Mouse (Mus musculus) lung, embryonic 15.5 days (tissue): ENCODE measurements around the gene Galm. TPM values are rescaled to one million over a fixed set of nuclear protein-coding genes. Genes with fewer than 3 reads are reported as not detected.
A peak's percentile ranks its signal among the peaks of the same experiment; 100 is the strongest.
"Not testable (repeated sequence)": the region's sequence is repeated elsewhere in the genome, so short reads cannot be mapped to it uniquely, and the experiment has no call there.

Experiments used
- ATAC-seq: fragments of 200-750 bp; cut with Nextera tagmentation; 2 replicates; pipeline ENCODE4 v1.8.0; 2017; ENCODE audit warnings: moderate number of reproducible peaks, borderline replicate concordance; ENCODE audit not compliant: low FRiP score, low TSS enrichment; ENCODE audit errors: extremely low read depth
- H3K27ac ChIP-seq: fragments of 300-500 bp; sonication (generic); 2 replicates; pipeline ENCODE4 v1.5.1; 2015; ENCODE audit warnings: moderate library complexity, mild to moderate bottlenecking, inconsistent platforms
- H3K27me3 ChIP-seq: fragments of 300-500 bp; sonication (generic); 2 replicates; pipeline ENCODE4 v1.6.1; 2015; ENCODE audit warnings: inconsistent platforms
- H3K36me3 ChIP-seq: fragments of 300-500 bp; sonication (generic); 2 replicates; pipeline ENCODE4 v1.6.1; 2015; ENCODE audit warnings: inconsistent platforms
- H3K4me1 ChIP-seq: fragments of 300-500 bp; sonication (generic); 2 replicates; pipeline ENCODE4 v1.6.1; 2015; ENCODE audit warnings: inconsistent platforms
- H3K4me2 ChIP-seq: fragments of 300-500 bp; sonication (generic); 2 replicates; pipeline ENCODE4 v1.6.1; 2015; ENCODE audit warnings: inconsistent platforms, mild to moderate bottlenecking, moderate library complexity
- H3K4me3 ChIP-seq: fragments of 300-500 bp; sonication (generic); 2 replicates; pipeline ENCODE4 v1.5.1; 2015; ENCODE audit warnings: mild to moderate bottlenecking, inconsistent platforms
- H3K9ac ChIP-seq: fragments of 300-500 bp; sonication (generic); 2 replicates; pipeline ENCODE4 v1.6.1; 2015; ENCODE audit warnings: inconsistent platforms
- H3K9me3 ChIP-seq: fragments of 300-500 bp; sonication (generic); 2 replicates; pipeline ENCODE4 v1.6.1; 2016; ENCODE audit warnings: inconsistent platforms
- WGBS: fragments of 180-500 bp; shearing (Covaris S2); methylation state at CpG from one replicate; pipeline ENCODE4 v1.1.7; 2015; 5-methylcytosine and 5-hydroxymethylcytosine counted together
- polyA plus RNA-seq: library from polyadenylated mRNA; unstranded; fragments of >200 nt; fragmentation: Nextera tagmentation; extraction: Ambion mirVana; gene quantifications from 2 replicates; pipeline ENCODE4 v1.2.1, GENCODE M21; 2015

Gene Galm
- polyA plus RNA-seq, 1 experiment from 2014 or later, result 19.4 TPM

DNA sequence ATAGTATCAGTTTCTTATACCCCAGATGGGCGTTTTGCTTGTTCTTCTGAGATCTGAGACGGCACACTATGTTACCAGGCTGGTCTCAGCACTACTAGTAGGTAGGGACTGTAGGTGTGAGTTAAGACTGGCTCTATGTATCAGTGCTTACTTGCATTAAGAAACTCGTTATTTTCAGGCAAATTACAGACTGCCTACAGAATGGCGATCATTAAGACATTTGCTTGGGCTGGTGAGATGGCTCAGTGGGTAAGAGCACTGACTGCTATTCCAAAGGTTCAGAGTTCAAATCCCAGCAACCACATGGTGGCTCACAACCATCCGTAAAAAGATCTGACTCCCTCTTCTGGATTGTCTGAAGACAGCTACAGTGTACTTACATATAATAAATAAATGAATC, 97.9 kb downstream of the Galm start:
- H3K9me3 ChIP-seq, H3K4me1 ChIP-seq, H3K27me3 ChIP-seq, H3K36me3 ChIP-seq, ATAC-seq: not testable (repeated sequence)
- H3K27ac ChIP-seq, result peak overlapping the region; percentile 88; the same call in 1 of the 2 replicates
- peak overlapping the region; percentile 57 for H3K4me3 ChIP-seq
- peak overlapping the region; percentile 62 for H3K9ac ChIP-seq
- H3K4me2 ChIP-seq, result peak overlapping the region; percentile 63
- WGBS, result 36% methylated on average over 5 of the region's 5 CpGs

GRCm38 (mm10) chr17:80229396-80229795, 102.1 kb downstream of the Galm start:
- no peak for ATAC-seq
- WGBS, result 77% methylated on average over 2 of the region's 2 CpGs
- Histone ChIP-seq H3K4me3 (no peak overlapping the region), H3K27ac (no peak overlapping the region), H3K36me3 (peaks cover 3% of the 10 kb centered on the region; the same call in 1 of the 2 replicates), H3K4me1 (peaks cover 4% of the 10 kb centered on the region; the same call in 1 of the 2 replicates), H3K9ac (no peak overlapping the region), H3K4me2 (no peak overlapping the region), H3K27me3 (no peaks in the 10 kb centered on the region), H3K9me3 (no peaks in the 10 kb centered on the region)

- no peak for ATAC-seq
- no peak overlapping the region for H3K4me2 ChIP-seq
- 90% methylated on average over 5 of the region's 5 CpGs for WGBS
Measured at GRCm38 (mm10) chr17:80233844-80234243, 106.6 kb downstream of the Galm start.

GRCm38 (mm10) chr17:80234376-80234775, 107.1 kb downstream of the Galm start:
- Histone ChIP-seq H3K36me3 (peaks cover 19% of the 10 kb centered on the region; the same call in 1 of the 2 replicates), H3K9ac (no peak overlapping the region), H3K4me3 (no peak overlapping the region), H3K27me3 (no peaks in the 10 kb centered on the region), H3K4me2 (no peak overlapping the region), H3K9me3 (no peaks in the 10 kb centered on the region), H3K27ac (no peak overlapping the region), H3K4me1 (no peaks in the 10 kb centered on the region)
- ATAC-seq, result no peak
- WGBS, result 64% methylated on average over 7 of the region's 7 CpGs

More at GRCm38 (mm10) chr17:80233844-80234243, 106.6 kb downstream of the Galm start:
- H3K27ac ChIP-seq, result no peak overlapping the region
- H3K9me3 ChIP-seq, result no peaks in the 10 kb centered on the region
- no peaks in the 10 kb centered on the region for H3K4me1 ChIP-seq
- H3K27me3 ChIP-seq, result no peaks in the 10 kb centered on the region
- no peak overlapping the region for H3K9ac ChIP-seq
- H3K36me3 ChIP-seq, result peaks cover 16% of the 10 kb centered on the region; the same call in 1 of the 2 replicates
- H3K4me3 ChIP-seq, result no peak overlapping the region

Other genes starting within 250 kb of the Galm start
- gene Atl2, start 231.3 kb upstream of the Galm start, polyA plus RNA-seq, result 35.8 and 38.3 TPM in 2 replicates
- gene Hnrnpll, start 65.1 kb upstream of the Galm start, polyA plus RNA-seq, result 78.6 and 80.0 TPM in 2 replicates
- 633 and 646 TPM in 2 replicates for gene Srsf7, start 79.8 kb downstream of the Galm start, polyA plus RNA-seq
- 0.10 and 0.11 TPM in 2 replicates for gene Ttc39d, start 80.0 kb downstream of the Galm start, polyA plus RNA-seq
- gene Gemin6, start 97.0 kb downstream of the Galm start, polyA plus RNA-seq, result 42.7 and 46.1 TPM in 2 replicates
- 34.1 and 35.7 TPM in 2 replicates for gene Morn2, start 162.7 kb downstream of the Galm start, polyA plus RNA-seq
- gene Dhx57, start 163.0 kb downstream of the Galm start, polyA plus RNA-seq, result 13.9 and 15.6 TPM in 2 replicates
- 0.82 and 1.1 TPM in 2 replicates for gene Arhgef33, start 179.9 kb downstream of the Galm start, polyA plus RNA-seq
- gene Gm10190, start 246.1 kb downstream of the Galm start, polyA plus RNA-seq, result 1.2 and 2.0 TPM in 2 replicates